Mouse (Mus musculus) embryonic fibroblast, embryonic 13.5 days (primary cell): ENCODE data around the gene Glyr1. TPM values are rescaled to one million over a fixed set of nuclear protein-coding genes. Genes with fewer than 3 reads are reported as not detected.

Experiments used
- H3K27ac ChIP-seq: 2 replicates; pipeline ENCODE4 v1.5.1; 2012; ENCODE audit warnings: low read length, control low read depth, inconsistent platforms; ENCODE audit not compliant: insufficient read depth
- H3K4me1 ChIP-seq: 2 replicates; pipeline ENCODE4 v1.6.1; 2011; ENCODE audit warnings: low read length; ENCODE audit not compliant: control insufficient read depth, insufficient read depth
- H3K4me3 ChIP-seq: 2 replicates; pipeline ENCODE4 v1.5.1; 2011; ENCODE audit warnings: mild to moderate bottlenecking, control low read depth, low read length; ENCODE audit not compliant: insufficient read depth
- CTCF ChIP-seq: IDR thresholded peaks from 2 replicates; pipeline ENCODE4 v1.5.1; 2011; ENCODE audit warnings: mild to moderate bottlenecking, control low read depth, low read length, moderate library complexity, borderline replicate concordance; ENCODE audit not compliant: insufficient read depth
- POLR2A ChIP-seq: IDR thresholded peaks from 2 replicates; pipeline ENCODE4 v1.6.1; 2011; ENCODE audit warnings: low read depth, mild to moderate bottlenecking, control low read depth, low read length, moderate library complexity
- polyA plus RNA-seq: library from polyadenylated mRNA; stranded (reverse); fragments of >200 nt; gene quantifications from 2 replicates; pipeline ENCODE4 v1.2.4, GENCODE M21; 2011; ENCODE audit warnings: low read depth; ENCODE audit not compliant: missing spikeins, insufficient read length

The Glyr1 gene
- polyA plus RNA-seq, 1 experiment = 69.9 TPM

DNA sequence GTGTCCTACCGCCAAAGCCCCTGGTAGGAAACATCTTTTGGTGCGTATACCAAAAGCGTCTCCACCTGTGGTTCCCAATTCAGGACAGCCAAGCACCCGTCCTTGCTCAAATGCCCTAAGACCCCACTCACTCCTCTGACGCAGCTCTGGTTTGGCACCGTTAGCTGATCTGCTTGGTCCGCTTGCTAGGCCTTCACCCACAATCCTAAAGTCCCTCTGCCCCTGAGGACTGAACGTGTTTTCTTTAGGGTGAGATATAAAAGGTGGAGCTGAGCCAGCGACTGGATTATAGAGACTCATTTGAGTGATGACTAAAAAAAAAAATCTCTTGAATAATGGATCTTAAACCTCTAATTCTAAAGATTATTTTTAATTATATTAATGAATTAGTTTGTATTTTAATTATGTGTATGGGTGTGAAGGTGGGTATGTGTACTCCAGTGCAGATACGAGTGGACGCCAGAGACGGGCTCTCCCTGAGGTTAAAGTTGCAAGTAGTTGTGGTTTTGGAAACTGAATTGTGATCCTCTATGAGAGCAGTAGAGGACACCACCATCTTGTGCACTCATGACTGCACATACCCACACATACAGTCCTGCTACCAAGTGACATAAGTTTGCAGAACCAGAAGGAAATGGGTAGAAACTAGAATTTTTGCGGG lies 84.8 kb downstream of the Glyr1 start:
- TF ChIP-seq POLR2A (no peak), CTCF (no peak)
- no peak overlapping the region; the same call in 1 of the 2 replicates for H3K27ac ChIP-seq
- peak overlapping the region; percentile 94 for H3K4me3 ChIP-seq

More for the DNA sequence above, 84.8 kb downstream of the Glyr1 start:
- peaks cover 5% of the 10 kb centered on the region for H3K4me1 ChIP-seq

Other genes with a start within 250 kb of the Glyr1 start
- not detected in 2 replicates for gene 4930562C15Rik, start 214.4 kb downstream of the Glyr1 start, polyA plus RNA-seq
- 31.3 and 38.2 TPM in 2 replicates for gene Ubald1, start 169.5 kb downstream of the Glyr1 start, polyA plus RNA-seq
- gene Mgrn1, start 163.6 kb downstream of the Glyr1 start, polyA plus RNA-seq = 65.0 and 66.9 TPM in 2 replicates
- gene Nudt16l1, start 111.1 kb downstream of the Glyr1 start, polyA plus RNA-seq = 20.2 and 27.5 TPM in 2 replicates
- gene Anks3, start 85.7 kb downstream of the Glyr1 start, polyA plus RNA-seq = 32.3 and 41.4 TPM in 2 replicates
- gene Sept12, start 52.0 kb downstream of the Glyr1 start, polyA plus RNA-seq = not detected in 2 replicates
- not detected in 2 replicates for gene Smim22, start 42.6 kb downstream of the Glyr1 start, polyA plus RNA-seq
- gene Rogdi, start 36.3 kb downstream of the Glyr1 start, polyA plus RNA-seq = 14.5 and 14.7 TPM in 2 replicates
- 23.8 and 30.7 TPM in 2 replicates for gene Ubn1, start 194 bp upstream of the Glyr1 start, polyA plus RNA-seq
- gene Ppl, start 82.6 kb upstream of the Glyr1 start, polyA plus RNA-seq = 0.20 and 0.33 TPM in 2 replicates
- not detected in 2 replicates for gene Sec14l5, start 97.2 kb upstream of the Glyr1 start, polyA plus RNA-seq
- 11.6 and 13.8 TPM in 2 replicates for gene Nagpa, start 154.1 kb upstream of the Glyr1 start, polyA plus RNA-seq
- not detected in 2 replicates for gene AU021092, start 172.4 kb upstream of the Glyr1 start, polyA plus RNA-seq
- 20.6 TPM in 2 replicates for gene Alg1, start 183.8 kb upstream of the Glyr1 start, polyA plus RNA-seq
- 15.5 and 17.0 TPM in 2 replicates for gene Eef2kmt, start 206.1 kb upstream of the Glyr1 start, polyA plus RNA-seq